Mouse (Mus musculus) CD8-positive naive resting alpha-beta T cell, adult 2 months (primary cell): Measurements from ENCODE around the gene Hoxb6.

Source experiments
- DNase-seq, 2 experiments: peaks; one replicate each; pipeline ENCODE4 v3.0.0; 2022; ENCODE audit warnings: low read depth in 2 of 2, low spot score in 2 of 2

Gene Hoxb6

GRCm38 (mm10) chr11:96314671-96315343, 22.5 kb downstream of the Hoxb6 start:
- DNase-seq: no peak

GRCm38 (mm10) chr11:96315344-96315681, 23.0 kb downstream of the Hoxb6 start:
- DNase-seq: no peak

GRCm38 (mm10) chr11:96316696-96317607, 24.7 kb downstream of the Hoxb6 start:
- DNase-seq: no peak

DNA sequence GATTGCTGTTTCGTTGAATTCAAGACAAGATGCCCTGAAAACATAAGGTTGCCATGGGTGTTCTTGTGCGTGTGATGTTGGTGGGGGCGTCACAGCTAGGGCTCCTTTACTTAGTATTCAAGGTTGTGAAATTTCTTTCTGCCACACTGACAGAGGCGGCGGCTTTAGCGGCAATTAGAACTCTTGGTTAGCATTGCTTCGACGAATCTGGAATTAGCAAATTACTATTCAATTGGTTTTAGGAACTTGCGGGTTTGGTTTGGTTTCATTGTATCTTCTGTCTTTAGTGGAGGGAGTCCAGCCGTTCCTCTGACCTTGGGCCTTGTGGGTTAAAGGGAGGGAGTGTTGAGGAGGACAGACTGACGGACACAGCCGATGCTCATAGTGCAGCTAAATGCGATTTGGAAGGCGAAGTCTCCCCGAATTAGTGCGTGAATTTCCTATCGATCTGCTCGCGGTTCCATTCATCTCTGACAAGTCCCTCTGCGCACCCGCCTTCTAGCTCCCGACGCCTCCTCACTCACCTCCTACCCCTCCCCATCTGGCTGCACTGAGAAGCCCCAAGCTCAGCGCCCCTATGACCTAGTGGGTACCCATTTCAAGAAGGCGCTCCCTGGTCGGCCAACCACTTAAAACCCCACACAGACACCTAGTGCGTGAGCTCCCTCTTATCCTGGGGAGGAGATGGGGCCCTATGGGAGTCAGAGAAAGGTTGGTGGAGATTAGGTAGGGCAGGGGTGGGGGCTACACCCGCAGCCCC, 25.5 kb downstream of the Hoxb6 start, which contains the start of gene Hoxb4:
Gene Hoxb4, plus strand, starts transcription at position 660 of the 760 bp plus-strand sequence.
- no peak for DNase-seq

GRCm38 (mm10) chr11:96318368-96319070, 26.2 kb downstream of the Hoxb6 start:
- peak in 1 of 2 experiments; percentile 46 for DNase-seq

DNA sequence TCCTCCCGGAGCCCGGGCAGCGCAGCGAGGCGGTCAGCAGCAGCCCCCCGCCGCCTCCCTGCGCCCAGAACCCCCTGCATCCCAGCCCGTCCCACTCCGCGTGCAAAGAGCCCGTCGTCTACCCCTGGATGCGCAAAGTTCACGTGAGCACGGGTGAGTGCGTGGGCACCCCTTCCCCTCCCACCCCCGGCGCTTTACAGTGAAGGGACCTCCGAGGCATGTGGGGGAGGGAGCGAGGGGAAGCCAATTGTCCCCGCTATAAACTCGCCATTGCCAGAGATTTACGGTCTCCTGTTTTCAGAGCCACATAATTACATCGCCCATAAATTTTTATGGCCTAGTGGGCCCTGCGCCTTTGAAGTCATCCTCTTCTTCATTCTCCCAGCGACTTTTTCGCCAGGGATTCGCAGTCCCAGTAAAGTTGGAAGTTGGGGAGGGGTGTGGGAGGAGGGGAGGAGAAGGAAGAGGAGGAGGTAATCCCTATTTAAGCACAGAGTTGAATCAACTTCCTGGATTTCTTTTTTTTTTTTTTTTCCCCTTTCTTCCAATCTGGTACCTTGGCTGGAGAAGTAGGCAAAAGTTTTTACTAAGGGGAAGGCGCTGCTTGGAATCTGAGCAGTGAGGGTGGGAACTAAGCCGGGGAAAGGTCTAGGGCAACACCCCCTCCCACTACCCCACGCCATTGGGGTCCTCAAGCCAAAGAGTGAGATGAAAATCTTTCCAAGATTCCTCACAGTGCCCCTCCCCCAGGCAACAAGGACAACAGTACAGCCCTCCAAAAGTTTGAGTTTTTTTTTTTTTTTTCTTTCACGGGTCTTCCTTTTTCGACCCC, 27.0 kb downstream of the Hoxb6 start:
- no peak for DNase-seq

DNA sequence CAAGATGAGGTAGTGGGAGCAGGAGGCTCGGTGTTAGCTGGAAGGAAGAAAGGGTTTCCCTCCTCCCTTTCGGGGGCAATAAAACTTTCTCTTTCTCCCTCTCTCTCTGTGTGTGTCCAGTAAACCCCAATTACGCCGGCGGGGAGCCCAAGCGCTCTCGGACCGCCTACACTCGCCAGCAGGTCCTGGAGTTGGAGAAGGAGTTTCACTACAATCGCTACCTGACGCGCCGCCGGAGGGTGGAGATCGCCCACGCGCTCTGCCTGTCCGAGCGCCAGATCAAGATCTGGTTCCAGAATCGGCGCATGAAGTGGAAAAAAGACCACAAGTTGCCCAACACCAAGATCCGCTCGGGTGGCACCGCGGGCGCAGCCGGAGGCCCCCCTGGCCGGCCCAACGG, 27.6 kb downstream of the Hoxb6 start:
- no peak for DNase-seq

DNA sequence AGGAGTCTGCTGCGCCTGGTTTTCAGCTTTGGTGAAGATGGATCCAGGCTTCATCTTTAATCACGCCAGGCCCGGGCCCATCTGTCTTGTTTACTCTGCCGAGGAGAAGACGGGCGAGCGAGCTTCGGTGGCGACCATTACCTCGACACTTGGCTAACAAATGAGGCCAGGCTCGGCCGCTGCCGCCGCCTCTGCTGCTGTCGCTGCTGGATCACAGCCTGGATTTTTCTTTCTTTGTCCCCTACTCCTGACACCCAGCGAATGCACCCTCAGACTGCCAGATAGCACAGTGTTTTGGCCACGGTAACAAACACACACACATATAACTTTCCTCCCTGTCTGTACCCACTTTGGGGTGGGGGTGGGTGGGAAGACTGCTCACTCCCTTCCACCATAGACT, 28.4 kb downstream of the Hoxb6 start:
- DNase-seq: no peak

- no peak for DNase-seq
Measured at GRCm38 (mm10) chr11:96321846-96322245, 29.6 kb downstream of the Hoxb6 start.

GRCm38 (mm10) chr11:96322738-96323137, 30.5 kb downstream of the Hoxb6 start:
- no peak for DNase-seq

DNA sequence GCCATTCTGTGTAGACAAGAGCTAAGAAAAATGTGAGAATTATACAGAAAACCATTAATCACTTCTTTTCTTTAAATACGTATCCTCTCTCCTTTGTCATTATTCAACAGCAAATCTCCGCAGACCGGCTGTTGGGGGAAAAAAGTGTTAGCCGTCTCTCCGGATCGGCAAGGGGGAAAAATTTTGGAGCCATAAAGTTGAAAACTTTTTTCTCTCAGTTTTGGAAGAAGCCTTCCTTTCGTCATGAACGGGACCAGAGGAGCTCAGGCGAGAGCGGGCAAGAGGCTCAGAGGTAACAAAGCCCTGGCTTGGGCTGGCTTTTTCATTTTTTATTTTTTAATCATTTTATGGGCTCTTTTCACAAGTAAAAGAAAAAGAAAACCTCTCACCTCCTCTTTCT, 30.9 kb downstream of the Hoxb6 start, which contains the start of gene Hoxb3:
Gene Hoxb3, plus strand, starts transcription at position 173 of the 400 bp plus-strand sequence.
- no peak for DNase-seq

DNA sequence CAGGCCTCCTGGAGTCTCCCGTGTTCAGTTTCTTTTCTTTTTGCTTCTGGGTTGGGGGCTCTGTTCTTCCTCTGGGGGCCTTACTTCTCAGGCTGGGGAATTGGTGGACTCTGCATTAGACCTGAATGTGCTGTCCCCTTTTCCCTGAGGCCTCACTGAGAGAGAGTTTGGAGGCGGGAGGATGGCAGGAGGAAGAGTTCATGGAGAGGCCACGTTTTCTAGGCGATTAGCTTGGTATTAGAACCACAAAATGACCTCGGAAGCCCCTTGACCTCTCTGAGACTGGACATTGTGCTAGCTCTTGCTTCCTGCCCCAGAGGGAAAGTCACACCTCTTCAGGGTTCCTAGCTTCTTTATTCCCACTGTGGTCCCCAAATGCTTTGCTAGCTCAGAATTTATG, 31.8 kb downstream of the Hoxb6 start:
- no peak for DNase-seq

DNA sequence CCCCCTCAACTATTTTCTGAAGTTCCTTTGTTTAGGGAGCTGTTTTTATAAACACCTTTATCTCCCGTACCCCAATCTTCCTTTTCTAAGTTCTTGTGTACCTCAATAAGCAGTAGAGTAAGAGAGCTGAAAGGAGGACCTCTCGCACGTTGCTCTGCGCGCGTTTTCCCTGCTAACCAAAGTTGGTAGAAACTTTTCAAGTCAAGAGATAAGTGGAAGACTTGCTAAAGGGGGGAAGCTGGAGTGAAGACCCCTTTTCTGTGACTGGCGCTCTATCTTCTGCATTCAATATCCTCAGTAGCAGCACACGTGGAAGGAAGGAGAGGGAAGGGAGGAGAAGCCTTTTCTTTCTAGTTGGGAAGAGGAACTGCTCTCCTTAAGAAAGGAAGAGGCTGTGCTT, 32.7 kb downstream of the Hoxb6 start:
- no peak for DNase-seq

DNA sequence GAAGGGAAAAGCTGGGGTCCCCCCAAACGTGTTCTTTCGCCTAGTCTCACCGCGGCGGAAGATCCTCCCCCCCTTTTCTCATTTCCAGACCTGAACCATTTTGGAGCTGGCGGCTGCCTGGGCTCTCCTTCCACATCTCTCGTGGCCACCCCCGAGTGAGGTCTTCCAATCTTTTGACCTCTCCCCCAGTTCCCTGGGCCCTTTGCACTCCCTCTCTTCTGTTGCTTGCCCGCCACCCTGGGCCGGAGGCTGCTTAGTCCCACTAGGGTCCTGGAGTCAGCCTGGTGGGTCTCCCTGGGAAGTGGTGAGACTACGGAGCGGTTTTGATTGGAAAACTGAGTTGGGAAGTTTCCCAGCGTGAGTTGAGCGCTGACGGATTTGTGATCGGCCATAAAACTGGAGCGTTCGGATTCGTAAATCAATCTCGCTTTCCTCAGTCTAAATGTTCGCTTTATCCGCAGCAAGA, 33.5 kb downstream of the Hoxb6 start:
- no peak for DNase-seq

GRCm38 (mm10) chr11:96326705-96327104, 34.4 kb downstream of the Hoxb6 start:
- DNase-seq: no peak

DNA sequence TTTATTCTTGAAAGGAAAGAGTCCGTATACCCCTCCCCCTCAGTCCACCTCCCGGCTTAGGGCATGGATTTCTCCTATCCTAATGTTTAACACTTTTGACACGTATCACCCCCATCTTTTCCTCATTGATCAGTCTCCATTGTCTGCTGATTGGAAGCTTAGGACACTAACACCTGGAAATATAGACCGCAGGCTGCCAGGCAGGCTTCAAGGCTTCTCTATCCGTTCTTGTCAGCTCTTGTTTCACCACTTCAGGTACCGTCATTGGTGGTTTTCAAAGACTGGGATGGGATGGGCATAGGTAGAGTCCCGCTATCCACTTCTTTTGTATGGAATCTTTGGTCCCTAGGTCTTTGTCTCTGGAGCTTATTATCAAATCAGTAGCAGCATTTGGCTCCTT, 34.8 kb downstream of the Hoxb6 start:
- DNase-seq: no peak

DNA sequence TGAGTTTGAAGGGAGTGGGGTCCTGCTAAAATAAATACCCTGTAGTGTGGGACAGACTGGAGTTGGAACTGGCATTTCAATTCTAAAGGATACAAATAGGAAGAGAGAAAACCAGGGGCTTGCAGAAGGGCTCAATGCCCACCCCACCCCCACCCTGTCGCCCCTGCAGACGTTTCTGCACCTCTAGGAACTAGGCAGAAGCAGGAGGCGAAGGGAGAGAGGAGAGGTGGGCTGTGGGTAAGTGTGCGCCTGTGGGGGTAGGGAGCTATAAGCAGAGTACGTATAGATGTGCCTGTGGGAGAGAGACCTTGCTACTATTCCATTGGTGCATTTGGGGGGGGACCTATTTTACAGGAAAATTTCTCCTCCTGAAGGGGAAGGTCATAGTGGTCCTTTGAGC, 35.5 kb downstream of the Hoxb6 start:
- DNase-seq: no peak

- DNase-seq: no peak
Measured at GRCm38 (mm10) chr11:96328605-96329004, 36.3 kb downstream of the Hoxb6 start.

DNA sequence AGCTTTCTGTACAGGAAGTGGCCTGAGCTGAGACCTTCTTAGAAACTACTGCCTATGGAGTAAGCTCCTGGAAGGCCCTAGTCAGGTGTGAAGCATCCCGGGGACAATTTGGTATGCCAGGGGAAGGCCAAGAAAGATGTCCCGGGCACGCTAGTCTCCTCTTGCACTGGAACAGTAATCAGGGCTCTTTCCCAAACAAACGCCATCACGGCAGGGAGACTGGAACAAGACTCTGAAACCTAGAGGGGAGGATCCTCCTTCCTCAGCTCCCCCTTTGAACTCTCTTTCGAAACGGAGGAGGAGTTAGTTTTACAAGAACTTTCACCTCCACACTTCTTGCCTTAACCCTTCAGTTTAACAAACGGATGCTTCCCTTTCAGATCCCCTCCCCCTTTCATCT, 39.8 kb downstream of the Hoxb6 start:
- no peak for DNase-seq

GRCm38 (mm10) chr11:96332618-96333032, 40.3 kb downstream of the Hoxb6 start:
- DNase-seq: no peak
